Mouse (Mus musculus) thymus, postnatal 36 days (tissue): ENCODE measurements around the gene Snrpb.

Experiments used
- DNase-seq, 2 experiments: peaks; one replicate each; pipeline ENCODE4 v3.0.0; 2022; ENCODE audit warnings: mixed read lengths in 2 of 2

The Snrpb gene

GRCm38 (mm10) chr2:130178706-130179506 is at the start of gene Snrpb:
Gene Snrpb, minus strand, starts transcription at chr2:130179403.
- peak; percentile 79 to 80 for DNase-seq

DNA sequence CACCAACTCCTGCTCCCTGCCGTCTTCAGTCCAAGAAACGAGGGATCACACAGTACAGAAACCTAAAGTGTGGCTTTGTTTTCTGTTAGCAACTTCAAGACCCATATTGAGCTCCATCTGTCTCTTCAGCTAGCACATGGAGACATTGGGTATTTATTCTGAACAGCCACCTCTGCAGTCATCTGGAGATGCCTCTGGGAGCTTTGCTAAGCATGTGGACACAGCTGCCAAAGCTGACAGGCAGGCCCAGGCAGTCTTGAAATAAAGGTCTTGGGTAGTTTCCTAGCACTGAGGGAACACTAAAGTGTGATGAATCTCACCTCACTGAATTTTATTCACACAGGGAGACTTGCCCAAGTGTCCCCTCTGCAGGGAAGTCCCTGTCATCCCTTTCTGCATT is 32.4 kb upstream of the Snrpb start:
- no peak for DNase-seq

- DNase-seq = no peak
These were observed 30.4 kb upstream of the Snrpb start for GRCm38 (mm10) chr2:130209636-130210035.

DNA sequence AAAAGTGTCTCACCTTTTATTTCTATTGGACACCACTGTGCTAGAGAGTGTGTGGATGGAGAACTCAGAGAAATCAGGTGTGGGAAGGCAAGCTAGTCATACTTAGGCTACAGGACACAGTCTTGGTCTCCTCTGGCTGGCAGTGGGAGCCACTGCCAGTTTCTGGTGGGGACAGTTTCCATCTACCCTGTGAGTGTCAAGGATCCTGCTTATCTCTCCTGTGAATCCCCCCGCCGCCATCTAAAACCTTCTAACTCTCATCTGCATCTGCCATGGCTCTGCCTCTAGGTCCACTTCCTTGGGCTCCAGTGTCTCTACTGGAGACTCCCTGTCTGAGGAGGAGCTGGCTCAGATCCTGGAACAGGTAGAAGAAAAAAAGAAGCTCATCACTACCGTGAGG is 28.8 kb upstream of the Snrpb start:
- no peak for DNase-seq

GRCm38 (mm10) chr2:130207376-130207775 is 28.2 kb upstream of the Snrpb start:
- no peak for DNase-seq

GRCm38 (mm10) chr2:130200961-130201360 is 21.8 kb upstream of the Snrpb start:
- no peak for DNase-seq

DNA sequence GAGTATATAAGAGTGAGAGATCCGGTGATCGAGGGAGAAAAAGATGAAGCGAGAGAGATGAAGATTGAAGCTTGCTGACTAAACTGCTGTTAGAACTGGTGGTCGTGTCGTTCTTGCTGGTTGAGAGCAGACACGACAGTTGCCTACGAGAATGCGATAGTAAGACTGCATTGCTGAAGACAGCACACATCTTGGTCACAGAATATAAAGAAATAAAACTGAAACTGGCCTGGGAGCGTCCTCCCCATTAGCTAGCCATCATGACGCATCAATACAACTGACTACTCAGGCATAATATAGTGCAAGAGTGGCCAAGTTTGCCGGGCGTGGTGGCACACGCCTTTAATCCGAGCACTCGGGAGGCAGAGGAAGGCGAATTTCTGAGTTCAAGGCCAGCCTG is 15.7 kb upstream of the Snrpb start, which contains the start of gene Tmc2:
Gene Tmc2, plus strand, starts transcription at position 301 of the 400 bp plus-strand sequence.
- DNase-seq = no peak

DNA sequence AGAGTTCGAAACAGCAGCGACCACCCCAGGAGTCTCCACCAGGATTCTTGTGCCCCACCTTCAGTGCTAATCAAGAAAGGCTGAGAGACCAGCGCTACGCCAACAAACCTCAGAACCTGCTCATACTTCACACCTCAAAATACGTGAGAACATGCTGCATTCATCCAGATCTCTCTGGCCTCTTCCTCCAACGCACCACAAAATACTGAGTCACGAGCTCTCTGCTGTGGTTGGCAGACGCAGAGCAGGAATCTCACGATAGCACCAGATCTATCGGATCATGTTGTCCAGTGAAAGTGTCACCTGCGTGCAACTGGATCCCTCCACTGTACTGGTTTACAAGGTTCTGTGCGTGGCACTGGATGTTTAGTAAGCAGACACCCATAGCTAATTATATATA is 9.2 kb upstream of the Snrpb start:
- no peak for DNase-seq

DNA sequence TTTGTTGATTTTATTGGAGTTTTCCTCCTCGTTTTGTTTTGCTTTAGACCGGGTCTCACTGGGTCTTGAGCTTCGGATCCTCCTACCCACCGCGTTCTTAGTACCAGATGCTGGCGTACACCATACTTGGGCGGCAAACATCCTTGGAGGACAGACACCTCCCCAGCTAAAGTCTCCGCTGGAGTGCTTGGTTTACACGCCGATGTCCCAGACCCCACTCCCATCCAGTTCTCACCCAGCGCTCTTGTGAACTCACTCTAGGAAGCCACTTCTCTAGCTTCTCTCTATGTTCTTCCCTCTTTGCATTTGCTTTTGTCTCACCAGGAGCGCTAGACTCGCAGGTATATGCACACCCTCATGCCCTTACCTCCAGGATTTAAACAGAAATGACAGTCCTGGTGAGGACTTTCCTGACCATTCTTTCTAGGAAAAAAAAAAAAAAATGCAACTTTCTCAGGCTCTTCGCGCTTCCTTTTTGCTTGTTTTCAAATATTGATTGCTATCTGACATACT is 360 bp upstream of the Snrpb start:
- no peak for DNase-seq

GRCm38 (mm10) chr2:130178381-130178705 is 860 bp downstream of the Snrpb start:
- DNase-seq = no peak

DNA sequence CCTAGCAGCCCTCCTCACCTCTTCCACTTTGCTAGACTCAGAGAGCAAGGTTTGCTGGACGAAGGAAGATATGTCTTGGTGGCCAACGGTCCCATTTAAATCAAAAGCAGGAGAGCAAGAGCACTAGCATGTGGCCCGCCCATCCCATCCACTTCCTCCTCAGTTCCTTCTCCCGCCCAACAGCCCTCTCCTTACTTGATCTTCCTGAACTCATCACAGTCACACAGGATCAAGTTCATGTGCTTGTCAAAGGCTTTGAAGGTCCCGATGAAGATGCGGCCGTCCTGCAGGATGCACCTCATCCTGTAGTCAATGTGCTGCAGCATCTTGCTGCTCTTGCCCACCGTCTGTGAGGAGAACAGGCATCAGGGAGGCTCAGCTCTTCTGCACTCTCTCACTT is 2.4 kb downstream of the Snrpb start:
- DNase-seq = no peak

DNA sequence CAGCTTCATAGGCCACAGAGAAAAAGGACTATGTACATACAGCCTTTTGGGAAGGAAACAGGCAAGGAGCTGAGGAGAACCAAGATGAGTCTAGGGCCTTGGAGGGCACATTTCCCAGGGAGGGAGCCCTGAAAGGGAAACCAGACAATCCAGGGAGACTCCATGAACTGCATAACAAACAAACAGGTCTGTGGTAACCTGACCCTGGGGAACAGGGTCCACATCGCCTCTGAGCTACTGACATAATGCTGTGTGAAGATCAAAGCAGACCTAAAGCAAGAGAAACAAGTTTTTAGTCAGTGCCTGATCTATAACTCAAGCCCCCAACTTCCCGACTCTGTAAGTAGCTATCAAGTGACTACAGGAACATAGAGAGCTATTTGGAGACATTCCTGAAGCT is 7.5 kb downstream of the Snrpb start:
- DNase-seq = no peak

DNA sequence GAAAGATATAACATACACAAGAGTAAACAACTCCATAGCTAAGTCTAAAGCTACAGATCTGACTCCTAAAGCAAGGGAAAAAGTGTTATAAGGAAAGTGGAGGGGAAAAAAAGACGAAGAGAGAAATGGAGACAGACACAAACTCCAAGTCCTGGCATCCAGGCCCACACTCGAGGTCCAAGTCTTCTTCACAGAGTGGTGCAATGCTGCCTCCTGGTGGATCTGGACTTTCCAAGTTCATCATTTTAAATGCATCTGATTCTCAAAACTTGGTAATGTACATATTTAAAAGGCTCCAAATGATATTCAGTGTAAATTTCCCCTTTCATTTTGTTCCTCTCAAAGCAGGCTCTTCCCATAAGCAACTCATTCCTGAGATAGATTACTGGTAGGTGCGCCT is 11.3 kb downstream of the Snrpb start:
- DNase-seq = peak; percentile 12 to 23

DNA sequence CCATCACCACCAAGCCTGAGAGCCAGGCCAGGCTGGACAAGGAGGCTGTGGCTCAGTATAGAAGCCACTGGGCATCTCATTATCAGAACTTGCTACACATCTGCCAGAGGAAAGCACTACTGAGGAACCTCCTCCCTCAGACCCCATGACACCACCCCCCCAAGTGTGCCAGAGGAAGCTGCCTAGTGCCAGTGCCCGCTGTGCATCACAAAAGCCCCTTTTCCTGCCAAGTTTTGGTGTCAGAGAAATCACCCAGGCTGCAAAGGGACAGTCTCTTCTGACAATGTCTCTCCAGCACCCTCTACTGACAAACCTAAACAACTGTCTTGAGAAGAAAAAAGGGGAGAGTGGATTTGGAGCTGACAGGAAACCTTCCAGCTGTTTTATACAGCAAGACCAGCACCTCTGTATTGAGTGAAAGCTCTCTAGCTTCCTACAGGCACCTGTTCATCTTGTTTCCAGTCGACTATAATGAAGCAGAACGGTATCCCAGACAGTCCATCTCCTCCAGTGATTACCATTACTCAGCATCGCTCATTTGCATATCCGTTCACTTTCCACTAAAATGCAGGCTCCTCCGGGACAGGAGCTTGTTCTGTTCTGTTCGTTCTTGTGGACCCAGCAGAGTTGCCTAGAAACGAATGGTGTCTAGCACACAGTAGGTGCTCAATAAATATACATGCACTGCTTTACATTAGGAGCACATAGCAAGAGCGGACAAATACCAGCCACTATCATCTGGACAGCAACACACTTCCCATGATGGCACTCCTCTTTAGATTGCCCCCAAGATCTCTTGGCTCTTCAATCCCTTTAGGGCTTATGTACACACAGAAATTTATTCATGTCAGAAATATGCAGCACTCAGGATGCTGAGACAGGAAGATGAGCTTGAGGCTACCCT is 12.6 kb downstream of the Snrpb start:
- peak in 1 of 2 experiments; percentile 16 for DNase-seq

DNA sequence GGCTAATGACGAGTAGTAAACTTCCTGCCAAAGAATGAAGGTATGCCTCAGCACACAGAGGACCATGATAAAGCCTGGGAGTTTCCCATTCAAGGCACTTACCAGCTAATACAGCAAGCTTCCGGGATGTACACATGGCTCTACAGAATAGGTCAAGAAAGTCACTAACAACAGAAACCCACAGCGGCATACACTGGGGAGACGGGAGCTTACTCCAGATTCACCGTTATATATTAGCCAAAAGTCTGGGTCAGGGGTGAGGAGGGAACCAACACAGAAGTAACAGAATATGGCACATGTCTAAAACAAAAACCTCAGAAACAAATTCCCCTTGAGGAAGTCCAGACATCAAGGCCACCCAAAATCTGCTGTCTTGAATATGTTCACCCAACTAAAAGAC is 16.5 kb downstream of the Snrpb start:
- no peak for DNase-seq

DNA sequence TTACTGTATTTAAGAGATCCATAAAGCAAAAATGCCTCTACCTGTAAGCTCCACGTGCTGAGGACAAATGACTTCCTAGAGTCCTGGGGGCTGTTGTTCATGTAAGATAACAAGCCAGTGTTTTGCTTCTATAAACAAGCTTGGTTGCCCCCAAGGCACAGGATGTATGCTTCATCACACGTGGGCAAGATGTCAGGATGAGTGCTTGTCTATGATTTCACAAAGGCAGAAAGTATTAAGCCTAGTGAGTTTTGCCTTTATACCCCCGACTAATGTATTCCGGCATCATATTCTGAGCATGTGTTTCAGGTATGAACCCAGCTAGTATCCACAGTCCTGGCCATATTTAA is 21.1 kb downstream of the Snrpb start:
- no peak for DNase-seq

- no peak for DNase-seq
These were observed 21.7 kb downstream of the Snrpb start for GRCm38 (mm10) chr2:130157231-130158087.

DNA sequence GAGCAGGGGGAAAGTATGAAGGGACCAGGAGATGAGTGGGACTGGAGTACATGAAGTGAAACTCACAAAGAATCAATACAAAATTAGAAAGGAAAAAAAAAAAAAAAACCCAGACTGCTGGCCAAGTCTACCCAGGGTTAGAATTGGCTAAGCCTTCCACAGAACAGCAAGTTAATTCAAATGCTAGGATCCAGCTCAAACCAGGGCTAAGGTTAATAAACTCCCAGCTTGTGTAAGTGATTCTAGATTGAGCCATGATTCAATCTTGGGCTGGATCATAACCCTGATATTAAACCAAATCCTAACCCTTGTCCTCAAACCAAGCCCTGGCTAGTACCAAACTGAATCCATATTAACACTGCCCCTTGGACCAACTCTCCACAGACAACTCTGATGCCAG is 23.4 kb downstream of the Snrpb start:
- DNase-seq = no peak

GRCm38 (mm10) chr2:130155171-130155570 is 24.0 kb downstream of the Snrpb start:
- no peak for DNase-seq

- DNase-seq = no peak
These were observed 33.0 kb downstream of the Snrpb start for GRCm38 (mm10) chr2:130146089-130146668.

DNA sequence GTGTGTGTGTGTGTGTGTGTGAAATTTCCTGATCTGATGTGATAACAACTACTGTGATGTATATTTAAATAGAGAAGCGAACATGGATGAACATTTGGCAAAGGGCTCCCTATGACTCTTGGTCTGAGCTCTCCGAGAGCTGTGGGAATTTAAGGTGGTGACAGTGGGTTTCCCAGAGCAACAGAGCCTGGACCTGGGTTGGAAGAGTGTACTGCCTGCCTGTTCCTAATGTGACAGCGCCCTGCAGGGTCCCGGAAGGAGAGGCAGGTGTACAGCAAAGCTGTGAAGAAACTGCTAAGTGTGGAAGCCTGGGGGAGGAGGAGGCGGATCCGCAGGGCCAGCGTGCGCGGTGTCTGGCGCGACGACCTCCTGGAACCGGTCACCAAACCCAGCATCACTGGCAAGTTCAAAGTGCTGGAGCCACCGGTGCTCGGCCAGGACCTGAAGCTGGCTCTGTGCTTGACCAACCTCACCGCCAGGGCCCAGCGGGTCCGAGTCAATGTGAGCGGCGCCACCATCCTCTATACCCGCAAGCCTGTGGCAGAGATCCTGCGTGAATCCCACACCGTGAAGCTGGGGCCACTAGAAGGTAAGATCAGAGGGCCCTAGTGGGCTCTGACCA is 34.4 kb downstream of the Snrpb start:
- DNase-seq = no peak

DNA sequence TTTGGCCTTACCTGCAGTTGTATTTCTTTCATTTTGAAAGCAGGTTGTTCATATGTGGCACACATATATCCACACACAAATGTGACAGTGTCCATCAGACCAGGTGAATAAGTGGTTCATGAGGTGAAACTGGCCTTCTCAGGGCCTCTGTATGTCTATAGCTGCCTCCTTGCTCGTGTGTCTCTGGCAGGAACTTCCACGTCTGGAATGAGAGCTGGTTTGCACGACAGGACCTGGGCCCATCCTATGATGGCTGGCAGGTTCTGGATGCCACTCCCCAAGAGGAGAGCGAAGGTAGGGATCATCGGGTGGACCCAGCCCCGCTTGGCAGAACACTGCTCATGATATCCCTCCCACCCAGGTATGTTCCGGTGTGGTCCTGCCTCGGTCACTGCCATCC is 36.2 kb downstream of the Snrpb start:
- DNase-seq = no peak
